Mouse (Mus musculus) kidney, adult 10 weeks (tissue): ENCODE results near the gene Olfr891. TPM values are rescaled to one million over a fixed set of nuclear protein-coding genes. Genes with fewer than 3 reads are reported as not detected.

Source experiments
- polyA plus RNA-seq: library from polyadenylated mRNA; stranded (reverse); fragments of 350-450 nt; fragmentation: Illumina TruSeq; extraction: RNeasy Lipid Tissue Mini Kit (QIAGEN cat#74804); gene quantifications from one replicate; pipeline ENCODE4 v1.2.3, GENCODE M21; 2014; ENCODE audit warnings: low read depth, low replicate concordance

The Olfr891 gene
- polyA plus RNA-seq: not detected

DNA sequence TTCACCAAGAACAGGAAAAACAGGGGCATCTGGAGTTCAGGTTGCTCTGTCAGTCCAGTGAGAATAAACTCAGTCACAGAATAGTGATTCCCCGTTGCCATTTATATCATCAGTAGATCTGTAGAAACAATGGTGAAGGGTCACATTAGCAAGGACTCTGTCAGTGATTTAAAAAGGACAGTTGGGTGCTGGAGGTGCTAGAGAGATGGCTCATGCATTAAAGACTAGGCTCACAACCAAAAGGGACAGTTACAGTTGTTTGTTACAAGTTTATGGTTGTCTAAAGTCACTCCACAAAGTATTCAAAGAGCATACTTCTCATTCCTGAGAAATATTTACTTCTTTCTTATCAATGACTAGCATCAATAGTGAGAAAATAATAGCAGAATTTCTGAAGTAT, at the start of gene Olfr891:
Olfr891 (minus strand) TSS at position 101 of the 400 bp plus-strand sequence.

DNA sequence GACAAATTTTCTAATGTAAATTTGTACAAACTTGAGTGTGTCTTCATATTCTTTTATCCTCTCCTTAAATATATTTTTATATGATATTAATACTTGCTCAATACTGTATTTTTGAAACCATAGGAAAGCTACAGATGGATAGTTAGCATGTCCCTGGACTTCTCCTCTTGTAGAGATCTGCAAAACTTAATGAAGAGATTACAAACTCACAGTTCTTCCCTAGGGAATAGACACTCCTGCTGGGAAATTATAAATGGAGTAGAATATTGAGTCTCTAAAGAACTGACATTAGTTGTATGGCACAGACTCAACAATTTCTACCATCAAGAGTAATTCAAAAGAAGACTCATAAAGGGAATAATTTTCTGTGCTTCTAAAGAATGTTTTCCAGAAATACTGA, 37.1 kb upstream of the Olfr891 start, which contains the start of gene Olfr894:
Olfr894 (plus strand) TSS at position 301 of the 400 bp plus-strand sequence.

DNA sequence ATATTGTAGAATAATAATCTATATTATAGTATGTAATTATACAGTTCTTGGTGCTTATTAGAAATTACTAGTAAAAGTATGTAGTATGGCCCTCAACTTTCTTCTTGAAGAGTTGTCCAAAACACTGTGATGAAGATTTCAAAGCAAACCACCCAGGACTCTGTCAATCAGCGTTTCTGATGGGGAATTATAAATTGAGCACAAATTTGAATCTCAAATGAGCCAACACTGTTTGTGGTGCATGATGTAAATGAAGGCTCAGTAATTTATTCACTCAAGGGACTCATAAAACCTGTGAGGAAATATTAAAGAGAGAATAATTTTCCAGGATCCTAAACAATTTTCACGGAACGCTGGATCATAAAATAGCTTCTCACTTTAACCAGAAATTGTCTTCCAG, 27.4 kb upstream of the Olfr891 start, which contains the start of gene Olfr893:
Olfr893 (plus strand) TSS at position 301 of the 400 bp plus-strand sequence.

DNA sequence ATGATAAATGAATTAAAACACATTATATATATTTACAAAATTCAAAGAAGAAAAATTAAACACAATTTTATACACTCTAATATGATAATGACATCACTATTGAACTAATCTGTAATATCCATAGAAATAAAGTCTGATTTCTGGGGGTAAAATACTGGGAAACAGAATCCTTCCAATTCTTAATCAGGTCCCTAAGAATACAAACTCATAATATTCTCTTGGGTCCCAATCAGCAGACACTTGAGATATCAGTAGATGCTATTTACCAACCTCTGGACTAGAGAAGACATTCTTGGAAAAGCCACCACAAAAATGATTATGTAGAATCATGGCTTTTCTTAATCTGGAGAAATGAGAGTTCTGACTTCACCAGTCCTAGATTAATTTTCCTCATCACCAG, 38.4 kb downstream of the Olfr891 start, which contains the start of gene Olfr890:
Olfr890 (plus strand) TSS at position 301 of the 400 bp plus-strand sequence.

Other genes with a start within 250 kb of the Olfr891 start
- not detected for gene Olfr881, start 189.0 kb downstream of the Olfr891 start, polyA plus RNA-seq
- not detected for gene Olfr883, start 155.0 kb downstream of the Olfr891 start, polyA plus RNA-seq
- not detected for gene Olfr884, start 134.3 kb downstream of the Olfr891 start, polyA plus RNA-seq
- gene Olfr885, start 119.5 kb downstream of the Olfr891 start, polyA plus RNA-seq: not detected
- gene Olfr887, start 96.7 kb downstream of the Olfr891 start, polyA plus RNA-seq: not detected
- gene Olfr888, start 72.7 kb downstream of the Olfr891 start, polyA plus RNA-seq: not detected
- not detected for gene Olfr889, start 65.6 kb downstream of the Olfr891 start, polyA plus RNA-seq
- gene Olfr890, start 38.3 kb downstream of the Olfr891 start, polyA plus RNA-seq: not detected
- gene Olfr893, start 27.5 kb upstream of the Olfr891 start, polyA plus RNA-seq: not detected
- gene Olfr894, start 37.2 kb upstream of the Olfr891 start, polyA plus RNA-seq: not detected
- not detected for gene Olfr143, start 72.0 kb upstream of the Olfr891 start, polyA plus RNA-seq
- not detected for gene Olfr895, start 87.0 kb upstream of the Olfr891 start, polyA plus RNA-seq
- gene Olfr896-ps1, start 110.3 kb upstream of the Olfr891 start, polyA plus RNA-seq: not detected
- not detected for gene Olfr25, start 148.2 kb upstream of the Olfr891 start, polyA plus RNA-seq
- gene Olfr898, start 167.6 kb upstream of the Olfr891 start, polyA plus RNA-seq: not detected
- not detected for gene Olfr250, start 186.1 kb upstream of the Olfr891 start, polyA plus RNA-seq
- gene Olfr251, start 196.3 kb upstream of the Olfr891 start, polyA plus RNA-seq: not detected
- not detected for gene Olfr147, start 220.9 kb upstream of the Olfr891 start, polyA plus RNA-seq
- not detected for gene Olfr901, start 248.6 kb upstream of the Olfr891 start, polyA plus RNA-seq